31 mouse cellular contexts compared by ENCODE assay signal in the genomic region with DNA sequence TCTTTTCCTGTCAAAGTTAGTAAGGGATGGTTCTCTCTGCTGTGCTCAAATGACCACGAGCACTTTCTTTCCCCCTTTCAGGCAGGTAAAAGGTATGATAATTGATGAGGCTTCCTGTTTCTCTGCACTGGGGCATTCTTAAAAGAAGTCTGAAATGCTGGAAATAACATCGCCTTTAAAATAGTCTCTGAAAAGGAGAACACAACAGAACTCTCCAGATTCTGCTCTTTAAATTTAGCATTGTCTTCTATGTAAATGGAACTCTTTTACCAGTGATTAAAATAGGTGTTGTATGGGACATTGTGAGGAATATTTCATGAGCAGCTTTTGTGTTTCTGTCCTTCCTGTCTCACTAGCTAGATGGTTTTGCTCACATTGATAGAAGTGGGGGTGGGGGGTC.
"Had no signal": no experiment of that assay in that cellular context is flagged by ENCODE, and none has a peak within 500 bp of the region (broad histone marks: within the 10 kb centered on the region; RNA-seq: fewer than 3 reads in every experiment).

No protein-coding gene starts in this region.

- H3K27me3 ChIP-seq: limb, embryonic 12.5 days; limb, embryonic 13.5 days; limb, embryonic 15.5 days; liver, embryonic 12.5 days; liver, embryonic 13.5 days; liver, embryonic 15.5 days; lung, embryonic 15.5 days; megakaryocyte, embryonic 14.5 days; midbrain, embryonic 12.5 days; midbrain, embryonic 13.5 days; neural tube, embryonic 12.5 days had no signal

- H3K36me3 ChIP-seq: limb, embryonic 10.5 days; limb, embryonic 12.5 days; limb, embryonic 13.5 days; limb, embryonic 15.5 days; liver, embryonic 12.5 days; liver, embryonic 13.5 days; liver, embryonic 15.5 days; lung, embryonic 15.5 days; midbrain, embryonic 10.5 days; midbrain, embryonic 12.5 days; midbrain, embryonic 13.5 days; neural tube, embryonic 12.5 days had no signal

- H3K9ac ChIP-seq: limb, embryonic 12.5 days; limb, embryonic 13.5 days; limb, embryonic 15.5 days; liver, embryonic 12.5 days; liver, embryonic 13.5 days; liver, embryonic 14.5 days; liver, embryonic 15.5 days; liver, postnatal 0 days; lung, embryonic 14.5 days; lung, embryonic 15.5 days; midbrain, embryonic 12.5 days; midbrain, embryonic 13.5 days; neural tube, embryonic 12.5 days had no signal

- H3K27ac ChIP-seq: limb, embryonic 10.5 days; limb, embryonic 12.5 days; limb, embryonic 13.5 days; limb, embryonic 15.5 days; liver, embryonic 12.5 days; liver, embryonic 13.5 days; liver, embryonic 14.5 days; liver, embryonic 15.5 days; lung, embryonic 15.5 days; macrophage; midbrain, embryonic 10.5 days; midbrain, embryonic 12.5 days; midbrain, embryonic 13.5 days; neural tube, embryonic 12.5 days had no signal

- H3K4me3 ChIP-seq: limb, embryonic 10.5 days; limb, embryonic 12.5 days; limb, embryonic 13.5 days; limb, embryonic 15.5 days; liver, embryonic 12.5 days; liver, embryonic 13.5 days; liver, embryonic 15.5 days; lung, embryonic 15.5 days; megakaryocyte, embryonic 14.5 days; midbrain, embryonic 10.5 days; midbrain, embryonic 12.5 days; midbrain, embryonic 13.5 days; myocyte; neural tube, embryonic 12.5 days had no signal

- H3K4me1 ChIP-seq: limb, embryonic 10.5 days; limb, embryonic 12.5 days; limb, embryonic 13.5 days; limb, embryonic 15.5 days; liver, embryonic 12.5 days; liver, embryonic 13.5 days; liver, embryonic 15.5 days; lung, embryonic 15.5 days; megakaryocyte, embryonic 14.5 days; midbrain, embryonic 10.5 days; midbrain, embryonic 12.5 days; midbrain, embryonic 13.5 days; neural tube, embryonic 12.5 days had no signal

- H3K9me3 ChIP-seq: limb, embryonic 10.5 days; limb, embryonic 12.5 days; limb, embryonic 13.5 days; limb, embryonic 15.5 days; liver, embryonic 12.5 days; liver, embryonic 13.5 days; liver, embryonic 15.5 days; lung, embryonic 15.5 days; megakaryocyte, embryonic 14.5 days; midbrain, embryonic 10.5 days; midbrain, embryonic 12.5 days; midbrain, embryonic 13.5 days; neural tube, embryonic 12.5 days had no signal

- ATAC-seq: liver, embryonic 12.5 days; liver, postnatal 0 days; lung, postnatal 0 days; midbrain, embryonic 13.5 days; midbrain, embryonic 16.5 days had no signal

- H3K4me2 ChIP-seq: limb, embryonic 12.5 days; limb, embryonic 13.5 days; limb, embryonic 15.5 days; liver, embryonic 11.5 days; liver, embryonic 12.5 days; liver, embryonic 13.5 days; liver, embryonic 15.5 days; lung, embryonic 14.5 days; lung, embryonic 15.5 days; midbrain, embryonic 11.5 days; midbrain, embryonic 12.5 days; midbrain, embryonic 13.5 days; neural tube, embryonic 12.5 days had no signal

- DNase-seq: left cerebral cortex, postnatal 4 days; liver; liver, embryonic 13.5 days; liver, postnatal 0 days; lung, adult 18-20 months; lung, adult 2 months; lung, embryonic 14.5 days; lung, postnatal 10 days; lung, postnatal 14 days; lung, postnatal 36 days; lung, postnatal 4 days; midbrain, embryonic 14.5 days had no signal
